Mouse (Mus musculus): ENCODE measurements around the gene Gm5941. TPM values are rescaled to one million over a fixed set of nuclear protein-coding genes. Genes with fewer than 3 reads are reported as not detected.
"Not testable (repeated sequence)": the region's sequence is repeated elsewhere in the genome, so short reads cannot be mapped to it uniquely, and the experiment has no call there.

Gene Gm5941
- polyA plus RNA-seq (2016; fragmentation: Nextera tagmentation; extraction: Ambion mirVana): not detected in 2 replicates

DNA sequence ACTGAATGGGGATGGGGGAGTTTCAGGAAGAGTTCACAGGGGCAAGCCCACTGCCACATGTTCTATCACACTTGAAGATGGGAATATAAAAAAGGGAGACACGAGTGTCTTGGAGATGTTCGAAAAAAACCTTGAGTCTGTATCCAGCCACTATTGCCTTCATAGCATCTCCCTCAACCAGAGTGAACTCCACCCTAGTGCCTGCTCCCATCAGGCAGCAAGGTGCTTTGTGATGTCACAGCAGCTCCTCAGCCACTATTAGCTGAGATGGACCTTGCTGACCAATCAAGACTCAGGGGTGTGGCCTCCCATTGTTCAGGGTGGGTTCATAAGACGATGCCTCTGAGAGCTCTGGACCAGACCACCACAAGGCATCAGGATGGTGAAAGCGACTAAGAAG is at the start of gene Gm5941:
Gene Gm5941 (plus strand): TSS at position 301 of the 400 bp plus-strand sequence.
- 87% methylated on average over 4 of the region's 4 CpGs for WGBS
- H3K27me3 ChIP-seq (ENCODE audit: low read depth, poor library complexity, severe bottlenecking); H3K4me3 ChIP-seq; H3K27ac ChIP-seq (replicated peaks); H3K36me3 ChIP-seq; DNase-seq (ENCODE audit: low spot score); H3K9me3 ChIP-seq (replicated peaks); H3K4me1 ChIP-seq: not testable (repeated sequence)

DNA sequence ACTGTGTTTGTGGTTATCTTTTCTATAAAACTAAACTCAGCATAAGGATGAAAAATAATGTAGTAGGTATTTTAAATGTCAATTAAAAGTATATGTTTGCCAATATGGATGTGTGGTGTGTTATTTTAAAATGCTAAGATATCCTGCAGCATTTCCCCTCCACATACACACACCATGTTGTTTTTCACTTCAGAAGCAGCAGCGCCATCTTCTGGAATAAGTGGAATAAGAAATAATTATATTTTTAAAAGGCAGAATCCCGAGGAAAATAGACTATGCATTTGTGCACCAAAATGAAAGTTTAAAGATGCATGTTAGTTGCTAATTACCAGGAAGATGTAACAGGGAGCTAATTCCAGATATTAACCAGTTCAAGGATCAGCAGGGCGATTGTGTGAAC is 29.3 kb upstream of the Gm5941 start:
- Histone ChIP-seq H3K27me3 (ENCODE audit: low read depth, poor library complexity, severe bottlenecking) (no peaks in the 10 kb centered on the region), H3K4me3 (no peak overlapping the region), H3K4me1 (no peaks in the 10 kb centered on the region), H3K9me3 (replicated peaks) (no peaks in the 10 kb centered on the region), H3K36me3 (no peaks in the 10 kb centered on the region), H3K27ac (replicated peaks) (no peak overlapping the region)
- no peak for DNase-seq (ENCODE audit: low spot score)
- WGBS: 30% methylated on average over 3 of the region's 3 CpGs

DNA sequence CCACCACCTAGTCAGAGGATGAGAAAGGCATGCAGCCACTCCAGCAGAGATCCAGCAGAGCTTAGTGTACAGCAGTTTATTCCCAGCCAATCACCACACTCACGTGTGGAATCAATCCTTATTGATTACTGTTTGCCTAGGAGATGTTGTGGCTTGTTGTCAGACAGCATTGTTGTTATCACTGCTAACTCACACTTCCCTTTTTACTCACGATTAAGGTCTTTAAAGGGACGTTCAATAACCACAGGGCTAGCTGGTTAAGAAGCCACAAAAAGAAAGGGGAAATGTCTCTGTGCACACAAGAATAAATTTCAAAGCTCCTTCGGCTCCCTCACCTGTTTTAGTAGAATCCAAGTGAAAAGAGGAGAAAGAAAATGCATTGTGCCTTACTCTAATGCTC is 25.0 kb upstream of the Gm5941 start:
- H3K4me1 ChIP-seq: no peaks in the 10 kb centered on the region
- H3K9me3 ChIP-seq (replicated peaks): no peaks in the 10 kb centered on the region
- WGBS: 69% methylated on average over 4 of the region's 4 CpGs
- no peaks in the 10 kb centered on the region for H3K27me3 ChIP-seq (ENCODE audit: low read depth, poor library complexity, severe bottlenecking)
- no peak for DNase-seq (ENCODE audit: low spot score)
- no peak overlapping the region for H3K27ac ChIP-seq (replicated peaks)
- no peaks in the 10 kb centered on the region for H3K36me3 ChIP-seq
- no peak overlapping the region for H3K4me3 ChIP-seq

DNA sequence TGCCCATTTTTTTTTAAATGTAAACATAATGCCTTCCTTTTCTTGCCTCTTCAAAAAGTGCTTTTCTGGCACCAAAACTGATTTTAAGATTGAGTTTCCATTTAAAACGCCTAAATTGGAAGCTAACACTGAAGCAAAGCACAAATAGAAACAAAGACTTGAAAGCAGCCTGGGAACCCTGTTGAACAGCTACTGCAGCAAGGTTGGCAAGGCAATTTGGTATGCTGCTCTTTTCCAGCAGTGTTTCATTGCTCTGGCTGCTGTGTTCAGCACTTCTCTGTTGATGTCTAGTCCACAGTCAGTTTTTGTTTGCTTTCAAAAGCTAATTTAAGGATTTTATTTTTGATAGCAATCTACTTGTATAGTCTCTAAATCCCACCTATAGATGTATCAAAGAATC is 8.5 kb downstream of the Gm5941 start:
- DNase-seq (ENCODE audit: low spot score): no peak
- no peaks in the 10 kb centered on the region for H3K36me3 ChIP-seq
- WGBS: 42% methylated on average over 1 of the region's 1 CpGs
- H3K4me1 ChIP-seq: no peaks in the 10 kb centered on the region
- H3K4me3 ChIP-seq: no peak overlapping the region
- H3K27ac ChIP-seq (replicated peaks): no peak overlapping the region
- no peaks in the 10 kb centered on the region for H3K9me3 ChIP-seq (replicated peaks)
- H3K27me3 ChIP-seq (ENCODE audit: low read depth, poor library complexity, severe bottlenecking): no peaks in the 10 kb centered on the region

DNA sequence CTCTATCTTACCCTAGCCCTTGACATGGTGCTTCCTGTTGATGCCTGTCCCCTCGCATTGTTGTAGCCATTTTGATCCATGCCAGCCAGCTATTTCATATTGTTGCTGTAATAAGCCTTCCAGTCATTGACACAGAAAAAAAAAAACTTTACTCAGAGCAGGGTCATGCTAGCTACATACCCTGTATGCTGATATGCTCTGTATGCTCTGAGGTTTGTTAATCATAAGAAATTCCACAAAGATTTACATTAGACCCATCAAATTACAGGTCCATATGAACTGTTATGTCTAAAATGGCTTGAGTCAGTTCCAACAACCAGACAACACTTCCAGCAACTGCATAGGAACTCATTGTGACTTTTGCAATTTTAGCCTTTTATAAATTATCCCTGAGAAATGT is 38.1 kb downstream of the Gm5941 start:
- WGBS: 73% methylated on average over 1 of the region's 1 CpGs
- H3K36me3 ChIP-seq: no peaks in the 10 kb centered on the region
- no peaks in the 10 kb centered on the region for H3K9me3 ChIP-seq (replicated peaks)
- DNase-seq (ENCODE audit: low spot score): no peak
- H3K27ac ChIP-seq (replicated peaks): no peak overlapping the region
- no peak overlapping the region for H3K4me3 ChIP-seq
- H3K27me3 ChIP-seq (ENCODE audit: low read depth, poor library complexity, severe bottlenecking): no peaks in the 10 kb centered on the region
- no peaks in the 10 kb centered on the region for H3K4me1 ChIP-seq

Other genes starting within 250 kb of the Gm5941 start
- gene Mageb18, start 109.6 kb downstream of the Gm5941 start, polyA plus RNA-seq (2016; fragmentation: Nextera tagmentation; extraction: Ambion mirVana): not detected in 2 replicates

Data from midbrain, embryonic 10.5 days (tissue).